Mouse (Mus musculus) heart, postnatal 0 days (tissue): Measurements from ENCODE around the gene Pafah1b2.
A peak's percentile ranks its signal among the peaks of the same experiment; 100 is the strongest.

ENCODE experiments used
- CTCF ChIP-seq: IDR thresholded peaks from 2 replicates; pipeline ENCODE4 v1.5.1; 2016; ENCODE audit warnings: antibody characterized with exemption, control low read depth, low read depth
- EP300 ChIP-seq: IDR thresholded peaks from 2 replicates; pipeline ENCODE4 v1.6.1; 2016; ENCODE audit warnings: antibody characterized with exemption, low read depth

- 0 out of 2 replicates have a peak, but pooled peaks have one; percentile 9 for TF ChIP-seq EP300
- TF ChIP-seq CTCF: peak; percentile 87
Measured at GRCm38 (mm10) chr9:45936883-45937282, 75.6 kb downstream of the Pafah1b2 start.
